Mouse (Mus musculus) heart, postnatal 0 days (tissue): ENCODE results near the gene Spred2.

Experiments used
- CTCF ChIP-seq: IDR thresholded peaks from 2 replicates; pipeline ENCODE4 v1.5.1; 2016; ENCODE audit warnings: antibody characterized with exemption, control low read depth, low read depth
- EP300 ChIP-seq: IDR thresholded peaks from 2 replicates; pipeline ENCODE4 v1.6.1; 2016; ENCODE audit warnings: antibody characterized with exemption, low read depth

DNA sequence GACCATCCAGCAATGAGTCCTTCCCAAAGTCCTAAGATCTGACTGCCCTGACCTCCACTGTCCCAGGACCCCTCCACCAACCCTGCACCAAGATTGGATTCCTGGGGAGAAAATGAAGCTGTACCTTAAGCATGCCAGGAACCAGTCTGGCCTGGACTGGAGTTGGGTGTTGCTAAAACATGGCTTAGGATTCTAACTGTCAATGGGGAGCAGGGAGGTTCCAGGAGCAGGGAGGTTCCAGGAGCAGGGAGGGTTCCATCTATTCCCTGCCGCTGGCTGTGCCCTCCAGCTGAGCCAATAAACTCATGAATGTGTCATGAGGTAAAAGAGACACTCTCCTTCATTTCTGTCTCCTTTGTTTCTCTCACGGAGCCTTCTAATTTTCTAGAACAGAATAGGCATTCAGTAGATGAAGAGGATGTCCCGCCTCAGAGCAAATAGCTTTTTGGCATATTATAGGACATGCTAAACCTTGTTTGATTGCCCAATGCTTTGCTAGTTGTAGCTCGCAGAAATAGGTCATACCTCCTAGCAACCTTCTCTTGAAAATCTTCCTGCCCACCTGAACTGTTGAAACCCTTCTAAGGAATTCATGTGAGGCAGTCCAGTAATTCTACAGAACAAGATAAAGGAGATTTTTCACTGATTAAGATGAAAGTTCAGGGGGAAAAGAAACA lies 46.8 kb upstream of the Spred2 start:
- TF ChIP-seq EP300, result no peak
- TF ChIP-seq CTCF, result no peak
